Mouse (Mus musculus) forebrain, embryonic 13.5 days (tissue): ENCODE measurements around the gene Faap20. TPM values are rescaled to one million over a fixed set of nuclear protein-coding genes. Genes with fewer than 3 reads are reported as not detected.
A peak's percentile ranks its signal among the peaks of the same experiment; 100 is the strongest.

Experiments
- ATAC-seq: fragments of 200-750 bp; cut with Nextera tagmentation; 2 replicates; pipeline ENCODE4 v1.8.0; 2017
- H3K27ac ChIP-seq: fragments of 300-500 bp; sonication (generic); 2 replicates; pipeline ENCODE4 v1.5.1; 2015; ENCODE audit warnings: inconsistent platforms, mild to moderate bottlenecking, moderate library complexity
- H3K27me3 ChIP-seq: fragments of 300-500 bp; sonication (generic); 2 replicates; pipeline ENCODE4 v1.6.1; 2015; ENCODE audit warnings: mild to moderate bottlenecking, inconsistent platforms
- H3K36me3 ChIP-seq: fragments of 300-500 bp; sonication (generic); 2 replicates; pipeline ENCODE4 v1.6.1; 2015; ENCODE audit warnings: mild to moderate bottlenecking, inconsistent platforms; ENCODE audit not compliant: poor library complexity, severe bottlenecking
- H3K4me1 ChIP-seq: fragments of 300-500 bp; sonication (generic); 2 replicates; pipeline ENCODE4 v1.6.1; 2015; ENCODE audit warnings: inconsistent platforms
- H3K4me2 ChIP-seq: fragments of 300-500 bp; sonication (generic); 2 replicates; pipeline ENCODE4 v1.6.1; 2015; ENCODE audit warnings: inconsistent platforms, mild to moderate bottlenecking, moderate library complexity
- H3K4me3 ChIP-seq: fragments of 300-500 bp; sonication (generic); 2 replicates; pipeline ENCODE4 v1.5.1; 2015; ENCODE audit warnings: mild to moderate bottlenecking, inconsistent platforms
- H3K9ac ChIP-seq: fragments of 300-500 bp; sonication (generic); 2 replicates; pipeline ENCODE4 v1.6.1; 2015; ENCODE audit warnings: mild to moderate bottlenecking, inconsistent platforms
- H3K9me3 ChIP-seq: fragments of 300-500 bp; sonication (generic); replicated peaks from 2 replicates; pipeline ENCODE4 v1.6.1; 2016; ENCODE audit warnings: inconsistent platforms
- WGBS: fragments of 180-500 bp; shearing (Covaris S2); methylation state at CpG from one replicate; pipeline ENCODE4 v1.1.7; 2015; 5-methylcytosine and 5-hydroxymethylcytosine counted together
- polyA plus RNA-seq: library from polyadenylated mRNA; unstranded; fragments of >200 nt; fragmentation: Nextera tagmentation; extraction: Ambion mirVana; gene quantifications from 2 replicates; pipeline ENCODE4 v1.2.1, GENCODE M21; 2015

The Faap20 gene
- polyA plus RNA-seq, 1 experiment from 2014 or later: 93.2 TPM

- Histone ChIP-seq H3K27me3 (no peaks in the 10 kb centered on the region), H3K4me2 (no peak overlapping the region), H3K36me3 (no peaks in the 10 kb centered on the region), H3K9me3 (no peaks in the 10 kb centered on the region), H3K27ac (no peak overlapping the region), H3K4me1 (peaks cover 23% of the 10 kb centered on the region), H3K4me3 (no peak overlapping the region), H3K9ac (no peak overlapping the region)
- WGBS: 62% methylated on average over 6 of the region's 6 CpGs
- no peak for ATAC-seq
Measured at GRCm38 (mm10) chr4:155282231-155282630, 32.6 kb downstream of the Faap20 start.

DNA sequence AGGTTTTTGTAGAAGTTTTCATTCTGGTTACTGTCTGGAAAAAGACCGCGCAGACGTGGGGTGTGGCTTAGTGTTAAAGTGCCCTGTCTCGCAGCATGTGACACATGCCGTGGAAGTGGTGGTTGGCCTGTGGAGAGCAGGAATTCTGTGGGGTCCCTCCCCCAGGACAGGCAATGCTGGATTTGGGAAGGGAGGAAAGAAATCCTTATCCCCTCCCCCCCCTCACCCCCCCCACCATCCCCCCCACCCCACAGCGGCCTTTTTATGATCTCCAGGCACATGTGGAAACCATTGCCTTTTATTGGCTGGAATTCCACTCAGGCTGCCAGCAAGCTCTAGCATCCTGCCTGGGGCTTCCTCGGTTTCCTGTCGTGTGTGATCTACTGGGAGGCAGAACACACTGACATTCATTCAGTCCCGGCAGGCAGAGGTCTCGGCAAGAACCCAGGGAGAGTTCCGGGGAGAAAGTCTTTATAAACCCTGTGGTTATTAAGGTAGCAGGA lies 33.5 kb downstream of the Faap20 start:
- 61% methylated on average over 10 of the region's 11 CpGs for WGBS
- Histone ChIP-seq H3K27ac (peak overlapping the region; percentile 25; the same call in 1 of the 2 replicates), H3K9me3 (no peaks in the 10 kb centered on the region), H3K4me3 (no peak overlapping the region), H3K36me3 (no peaks in the 10 kb centered on the region), H3K4me2 (no peak overlapping the region), H3K9ac (peak overlapping the region; percentile 45; the same call in 1 of the 2 replicates), H3K4me1 (peaks cover 23% of the 10 kb centered on the region), H3K27me3 (no peaks in the 10 kb centered on the region)
- no peak for ATAC-seq

- H3K9ac ChIP-seq: peak overlapping the region; percentile 45; the same call in 1 of the 2 replicates
- H3K4me1 ChIP-seq: peaks cover 23% of the 10 kb centered on the region
- no peak overlapping the region for H3K4me2 ChIP-seq
- H3K27ac ChIP-seq: peak overlapping the region; percentile 25; the same call in 1 of the 2 replicates
- no peak for ATAC-seq
- no peaks in the 10 kb centered on the region for H3K9me3 ChIP-seq
- no peak overlapping the region for H3K4me3 ChIP-seq
- WGBS: 88% methylated on average over 9 of the region's 9 CpGs
- peaks cover 4% of the 10 kb centered on the region; the same call in 1 of the 2 replicates for H3K36me3 ChIP-seq
- H3K27me3 ChIP-seq: no peaks in the 10 kb centered on the region
Measured at GRCm38 (mm10) chr4:155283585-155283984, 34.0 kb downstream of the Faap20 start.

GRCm38 (mm10) chr4:155284521-155285379 lies 35.1 kb downstream of the Faap20 start:
- 79% methylated on average over 15 of the region's 15 CpGs for WGBS
- peaks cover 23% of the 10 kb centered on the region for H3K4me1 ChIP-seq
- H3K4me2 ChIP-seq: no peak overlapping the region
- peak overlapping the region; percentile 16; the same call in 1 of the 2 replicates for H3K9ac ChIP-seq
- H3K9me3 ChIP-seq: no peaks in the 10 kb centered on the region
- H3K27me3 ChIP-seq: no peaks in the 10 kb centered on the region
- no peak overlapping the region for H3K4me3 ChIP-seq
- peaks cover 14% of the 10 kb centered on the region for H3K36me3 ChIP-seq
- ATAC-seq: no peak
- H3K27ac ChIP-seq: no peak overlapping the region

DNA sequence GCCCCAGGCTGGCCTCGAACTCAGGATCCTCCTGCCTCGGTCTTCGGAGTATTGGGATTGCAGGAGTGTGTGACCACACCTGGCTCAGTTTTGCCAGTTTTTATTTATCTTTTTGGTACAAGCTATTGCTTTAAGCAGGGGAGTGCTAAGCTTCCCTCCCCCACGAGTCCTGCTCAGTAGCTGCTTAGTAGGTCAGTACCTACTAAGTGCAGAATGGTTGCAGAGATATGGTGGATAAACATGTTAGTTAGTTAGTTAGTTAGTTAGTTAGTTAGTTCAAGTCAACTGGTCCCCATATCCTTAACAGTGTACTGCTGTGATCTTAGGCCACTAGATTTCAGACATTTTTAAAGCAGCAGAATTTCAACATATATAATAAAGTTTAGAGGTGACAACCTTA lies 36.5 kb downstream of the Faap20 start:
- ATAC-seq: no peak
- Histone ChIP-seq H3K9me3 (no peaks in the 10 kb centered on the region), H3K27ac (no peak overlapping the region), H3K4me2 (no peak overlapping the region), H3K4me3 (no peak overlapping the region), H3K36me3 (peaks cover 14% of the 10 kb centered on the region), H3K9ac (no peak overlapping the region), H3K4me1 (0 out of 2 replicates have a peak, but pooled peaks cover 12% of the 10 kb centered on the region), H3K27me3 (no peaks in the 10 kb centered on the region)
- WGBS: 95% methylated on average over 4 of the region's 4 CpGs

GRCm38 (mm10) chr4:155287713-155288112 lies 38.1 kb downstream of the Faap20 start:
- Histone ChIP-seq H3K4me2 (no peak overlapping the region), H3K36me3 (peaks cover 14% of the 10 kb centered on the region), H3K4me3 (no peak overlapping the region), H3K4me1 (0 out of 2 replicates have a peak, but pooled peaks cover 2% of the 10 kb centered on the region), H3K9me3 (no peaks in the 10 kb centered on the region), H3K27ac (no peak overlapping the region), H3K9ac (no peak overlapping the region), H3K27me3 (no peaks in the 10 kb centered on the region)
- no peak for ATAC-seq
- 85% methylated on average over 11 of the region's 11 CpGs for WGBS

GRCm38 (mm10) chr4:155288586-155288985 lies 39.0 kb downstream of the Faap20 start:
- no peak for ATAC-seq
- WGBS: 70% methylated on average over 1 of the region's 1 CpGs
- no peaks in the 10 kb centered on the region for H3K4me1 ChIP-seq
- no peak overlapping the region for H3K4me3 ChIP-seq
- H3K27me3 ChIP-seq: no peaks in the 10 kb centered on the region
- H3K9me3 ChIP-seq: no peaks in the 10 kb centered on the region
- H3K36me3 ChIP-seq: peaks cover 14% of the 10 kb centered on the region
- H3K27ac ChIP-seq: no peak overlapping the region
- no peak overlapping the region for H3K4me2 ChIP-seq
- H3K9ac ChIP-seq: no peak overlapping the region

- no peak overlapping the region for H3K9ac ChIP-seq
- WGBS: 91% methylated on average over 7 of the region's 7 CpGs
Measured at GRCm38 (mm10) chr4:155290045-155290444, 40.4 kb downstream of the Faap20 start.

DNA sequence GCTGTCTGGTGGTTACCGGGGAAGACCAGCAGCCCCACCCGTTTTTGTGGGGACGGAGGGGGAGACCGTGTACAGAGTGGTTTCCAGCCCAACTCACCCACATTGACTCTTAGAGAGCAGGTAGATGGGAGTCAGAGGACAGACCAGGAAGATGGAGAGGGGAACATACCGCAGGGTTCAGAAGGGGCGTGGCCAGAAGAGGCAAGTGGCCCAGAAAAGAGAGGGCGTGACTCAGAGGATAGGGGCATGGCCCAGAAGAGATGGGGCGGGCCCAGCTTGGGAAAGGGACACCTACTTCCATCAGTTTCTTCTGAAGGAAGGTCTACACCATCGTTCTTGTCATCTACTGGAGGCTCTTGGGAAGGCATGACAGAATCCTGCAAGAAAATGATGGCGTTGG lies 43.3 kb downstream of the Faap20 start:
- Histone ChIP-seq H3K4me2 (no peak overlapping the region), H3K4me3 (no peak overlapping the region), H3K36me3 (peaks cover 14% of the 10 kb centered on the region), H3K9ac (no peak overlapping the region), H3K9me3 (no peaks in the 10 kb centered on the region), H3K27me3 (no peaks in the 10 kb centered on the region), H3K4me1 (peaks cover 4% of the 10 kb centered on the region; the same call in 1 of the 2 replicates), H3K27ac (no peak overlapping the region)
- 89% methylated on average over 10 of the region's 10 CpGs for WGBS
- no peak for ATAC-seq

More at GRCm38 (mm10) chr4:155290045-155290444, 40.4 kb downstream of the Faap20 start:
- Histone ChIP-seq H3K27ac (no peak overlapping the region), H3K4me3 (no peak overlapping the region), H3K4me1 (no peaks in the 10 kb centered on the region), H3K9me3 (no peaks in the 10 kb centered on the region), H3K27me3 (no peaks in the 10 kb centered on the region), H3K36me3 (peaks cover 14% of the 10 kb centered on the region), H3K4me2 (no peak overlapping the region)
- no peak for ATAC-seq

DNA sequence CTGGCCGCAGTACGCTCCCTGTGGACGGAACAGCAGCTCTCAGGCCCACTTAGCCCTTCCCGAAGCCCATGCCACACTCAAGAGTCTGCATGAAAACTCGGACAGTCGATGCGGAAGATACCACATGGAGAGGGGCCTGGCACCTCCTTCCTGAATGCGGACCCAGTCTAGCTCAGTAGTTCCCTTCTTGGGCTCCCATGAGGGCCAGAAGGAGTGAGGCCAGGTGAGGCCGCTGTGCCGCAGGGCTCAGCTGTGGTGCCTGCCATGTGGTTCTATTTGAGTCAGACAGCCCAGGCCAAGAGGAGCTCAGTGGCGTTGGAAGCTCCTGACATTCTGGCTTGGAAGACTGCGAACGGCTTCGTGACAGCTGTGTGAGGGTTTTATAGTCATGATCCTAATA lies 44.8 kb downstream of the Faap20 start:
- Histone ChIP-seq H3K4me1 (peaks cover 4% of the 10 kb centered on the region; the same call in 1 of the 2 replicates), H3K9ac (no peak overlapping the region), H3K9me3 (no peaks in the 10 kb centered on the region), H3K27ac (no peak overlapping the region), H3K36me3 (peaks cover 6% of the 10 kb centered on the region), H3K4me2 (no peak overlapping the region), H3K27me3 (no peaks in the 10 kb centered on the region), H3K4me3 (no peak overlapping the region)
- WGBS: 94% methylated on average over 14 of the region's 14 CpGs
- ATAC-seq: no peak

GRCm38 (mm10) chr4:155295026-155295590 lies 45.5 kb downstream of the Faap20 start:
- 80% methylated on average over 10 of the region's 10 CpGs for WGBS
- no peak for ATAC-seq
- no peaks in the 10 kb centered on the region for H3K27me3 ChIP-seq
- H3K27ac ChIP-seq: peak overlapping the region; percentile 72
- H3K9ac ChIP-seq: no peak overlapping the region
- no peaks in the 10 kb centered on the region for H3K9me3 ChIP-seq
- H3K4me1 ChIP-seq: peaks cover 4% of the 10 kb centered on the region; the same call in 1 of the 2 replicates
- H3K4me2 ChIP-seq: no peak overlapping the region
- H3K4me3 ChIP-seq: no peak overlapping the region
- H3K36me3 ChIP-seq: peaks cover 4% of the 10 kb centered on the region; the same call in 1 of the 2 replicates

- H3K4me3 ChIP-seq: no peak overlapping the region
- H3K36me3 ChIP-seq: 0 out of 2 replicates have a peak, but pooled peaks cover 4% of the 10 kb centered on the region
- H3K4me1 ChIP-seq: peaks cover 4% of the 10 kb centered on the region; the same call in 1 of the 2 replicates
- no peak overlapping the region for H3K4me2 ChIP-seq
- peak; percentile 33; the same call in 1 of the 2 replicates for ATAC-seq
- H3K27me3 ChIP-seq: no peaks in the 10 kb centered on the region
- H3K27ac ChIP-seq: peak overlapping the region; percentile 61
- H3K9ac ChIP-seq: no peak overlapping the region
- WGBS: 69% methylated on average over 4 of the region's 4 CpGs
- H3K9me3 ChIP-seq: no peaks in the 10 kb centered on the region
Measured at GRCm38 (mm10) chr4:155295996-155296395, 46.4 kb downstream of the Faap20 start.
